ENCODE assay signal across 8 mouse cellular contexts in genomic region chr8:122332753-122333506, GRCm38 (mm10). TPM values are rescaled to one million over a fixed set of nuclear protein-coding genes. Genes with fewer than 3 reads are reported as not detected.
DNase-seq lines count a peak whose midpoint lies in the region; ATAC-seq and TF ChIP-seq lines count a peak whose summit lies in the region.

No protein-coding gene starts in this region.

- no peak overlapping the region for H3K9ac ChIP-seq in hindbrain, embryonic 16.5 days (ENCODE audit: low read depth, low read length)
- H3K9ac ChIP-seq in intestine, embryonic 15.5 days, result no peak overlapping the region

- H3K36me3 ChIP-seq in hindbrain, embryonic 10.5 days, result peaks cover 41% of the 10 kb centered on the region
- H3K36me3 ChIP-seq in hindbrain, embryonic 16.5 days (ENCODE audit: control insufficient read depth, insufficient read depth, low read length), result no peaks in the 10 kb centered on the region
- peaks cover 39% of the 10 kb centered on the region for H3K36me3 ChIP-seq in intestine, embryonic 15.5 days
- H3K36me3 ChIP-seq in spleen, adult 2 months (ENCODE audit: control insufficient read depth, insufficient read depth, low read length), result peaks cover 25% of the 10 kb centered on the region

- no peaks in the 10 kb centered on the region for H3K9me3 ChIP-seq in hindbrain, embryonic 10.5 days
- H3K9me3 ChIP-seq in hindbrain, embryonic 16.5 days (ENCODE audit: control insufficient read depth, low read length), result no peaks in the 10 kb centered on the region
- H3K9me3 ChIP-seq in intestine, embryonic 15.5 days, result no peaks in the 10 kb centered on the region

- DNase-seq in hindbrain, embryonic 10.5 days (ENCODE audit: low spot score), result peak; percentile 87
- peak; percentile 88 for DNase-seq in cerebellum, adult 9-10 months
- DNase-seq in gastrocnemius, adult 18-20 months (ENCODE audit: low spot score), result peak; percentile 86
- peak; percentile 69 to 79 for DNase-seq in left cerebral cortex, postnatal 10 days (ENCODE audit: extremely low spot score in 1 of 2, low spot score in 2 of 2)
- DNase-seq in spleen, adult 2 months (ENCODE audit: low read depth in 1 of 2, low spot score in 2 of 2), result peak; percentile 45 to 79

- no peak for ATAC-seq in hindbrain, embryonic 16.5 days
- peak; percentile 27; the same call in 1 of the 2 replicates for ATAC-seq in intestine, embryonic 15.5 days
- ATAC-seq in megakaryocyte-erythroid progenitor cell, adult 5-6 weeks (replicated peaks; ENCODE audit: low FRiP score, low TSS enrichment, poor library complexity, severe bottlenecking), result 0 out of 2 replicates have a peak, but pooled peaks have one; percentile 11

- peak; percentile 97; the same call in 1 of the 2 replicates for TF ChIP-seq CTCF in spleen, adult 2 months (IDR thresholded peaks at IDR 0.05; ENCODE audit: extremely low read depth, insufficient read depth, insufficient read length, insufficient replicate concordance)

- 68% methylated on average over 6 of the region's 6 CpGs for WGBS in hindbrain, embryonic 10.5 days
- 69% methylated on average over 6 of the region's 6 CpGs for WGBS in hindbrain, embryonic 16.5 days
- 65% methylated on average over 6 of the region's 6 CpGs for WGBS in intestine, embryonic 15.5 days
- WGBS in spleen, adult 2 months, result 77% methylated on average over 6 of the region's 6 CpGs

- peaks cover 63% of the 10 kb centered on the region for H3K27me3 ChIP-seq in hindbrain, embryonic 10.5 days (ENCODE audit: insufficient read depth, poor library complexity, severe bottlenecking)
- H3K27me3 ChIP-seq in hindbrain, embryonic 16.5 days (replicated peaks; ENCODE audit: control insufficient read depth, insufficient read depth, low read length), result peaks cover 28% of the 10 kb centered on the region
- H3K27me3 ChIP-seq in intestine, embryonic 15.5 days (replicated peaks), result peaks cover 25% of the 10 kb centered on the region
- H3K27me3 ChIP-seq in spleen, adult 2 months (ENCODE audit: control insufficient read depth, insufficient read depth, low read length), result no peaks in the 10 kb centered on the region

- TF ChIP-seq POLR2A in spleen, adult 2 months (IDR thresholded peaks at IDR 0.05; ENCODE audit: low read depth, low read length), result no peak

- peak overlapping the region; percentile 45; the same call in 1 of the 2 replicates for H3K27ac ChIP-seq in hindbrain, embryonic 10.5 days
- H3K27ac ChIP-seq in hindbrain, embryonic 16.5 days (ENCODE audit: low read depth, low read length), result no peak overlapping the region
- H3K27ac ChIP-seq in intestine, embryonic 15.5 days, result no peak overlapping the region
- H3K27ac ChIP-seq in spleen, adult 2 months (ENCODE audit: insufficient read depth, low read length), result no peak overlapping the region

- intact Hi-C loops in left cerebral cortex, postnatal 10 days (cut with DNase I), result loop anchor here (1.0 to 5.0 kb wide), 2 partner anchors 60 to 351 kb away; no protein-coding TSS in a partner anchor

- H3K4me1 ChIP-seq in hindbrain, embryonic 10.5 days (replicated peaks), result peaks cover 72% of the 10 kb centered on the region
- peaks cover 18% of the 10 kb centered on the region for H3K4me1 ChIP-seq in hindbrain, embryonic 16.5 days (ENCODE audit: control insufficient read depth, insufficient read depth, low read depth, low read length)
- peaks cover 33% of the 10 kb centered on the region for H3K4me1 ChIP-seq in intestine, embryonic 15.5 days (replicated peaks)
- no peaks in the 10 kb centered on the region; the same call in 1 of the 2 replicates for H3K4me1 ChIP-seq in spleen, adult 2 months (ENCODE audit: control insufficient read depth, insufficient read depth, insufficient read length)

- H3K4me3 ChIP-seq in hindbrain, embryonic 10.5 days, result no peak overlapping the region
- H3K4me3 ChIP-seq in hindbrain, embryonic 16.5 days (ENCODE audit: low read length), result no peak overlapping the region
- no peak overlapping the region for H3K4me3 ChIP-seq in intestine, embryonic 15.5 days (replicated peaks)
- no peak overlapping the region for H3K4me3 ChIP-seq in spleen, adult 2 months (ENCODE audit: extremely low read depth, insufficient read depth, insufficient read length)

- no peak overlapping the region for H3K4me2 ChIP-seq in hindbrain, embryonic 16.5 days (ENCODE audit: low read length)
- H3K4me2 ChIP-seq in intestine, embryonic 15.5 days (replicated peaks), result no peak overlapping the region

RNA-seq across cellular contexts. Expression of gene Trhr2, which starts 27.6 kb away (rescaled TPM):
- polyA plus RNA-seq in hindbrain, embryonic 10.5 days (2016; fragmentation: Nextera tagmentation; extraction: Ambion mirVana), result not detected in 2 replicates
- 0.39 and 0.60 TPM in 2 replicates for polyA plus RNA-seq in hindbrain, embryonic 16.5 days (2015; fragmentation: Nextera tagmentation; extraction: Ambion mirVana)
- not detected for total RNA-seq in gastrocnemius, adult 18-20 months (2021)
- polyA plus RNA-seq in intestine, embryonic 15.5 days (2015; fragmentation: Nextera tagmentation; extraction: Ambion mirVana), result not detected in 2 replicates
- 1 to 10 TPM; 1.4 to 1.9 TPM for total RNA-seq in left cerebral cortex, postnatal 10 days (2021)
- not detected in 2 replicates for total RNA-seq in megakaryocyte-erythroid progenitor cell, adult 5-6 weeks (2014; fragmentation: Nextera tagmentation)
- total RNA-seq in megakaryocyte-erythroid progenitor cell, adult 5-6 weeks (2017), result not detected in 2 replicates
- 0.12 TPM in 1 of 2 replicates, not detected in the other for polyA plus RNA-seq in spleen, adult 2 months (2012; rRNA removed)

RNA-seq across cellular contexts. Expression of gene Zc3h18, which starts 43.5 kb away (rescaled TPM):
- 67.6 and 75.0 TPM in 2 replicates for polyA plus RNA-seq in hindbrain, embryonic 10.5 days (2016; fragmentation: Nextera tagmentation; extraction: Ambion mirVana)
- polyA plus RNA-seq in hindbrain, embryonic 16.5 days (2015; fragmentation: Nextera tagmentation; extraction: Ambion mirVana), result 28.8 and 31.8 TPM in 2 replicates
- 10 to 100 TPM; 26.5 to 27.9 TPM for total RNA-seq in gastrocnemius, adult 18-20 months (2021)
- polyA plus RNA-seq in intestine, embryonic 15.5 days (2015; fragmentation: Nextera tagmentation; extraction: Ambion mirVana), result 53.9 and 54.0 TPM in 2 replicates
- 10 to 100 TPM; 32.6 to 33.4 TPM for total RNA-seq in left cerebral cortex, postnatal 10 days (2021)
- total RNA-seq in megakaryocyte-erythroid progenitor cell, adult 5-6 weeks (2014; fragmentation: Nextera tagmentation), result 69.7 and 77.5 TPM in 2 replicates
- total RNA-seq in megakaryocyte-erythroid progenitor cell, adult 5-6 weeks (2017), result 81.4 and 93.2 TPM in 2 replicates
- polyA plus RNA-seq in spleen, adult 2 months (2012; rRNA removed), result 29.1 and 30.2 TPM in 2 replicates

RNA-seq across cellular contexts. Expression of gene Zfpm1, which starts 51.0 kb away (rescaled TPM):
- 1.6 and 2.4 TPM in 2 replicates for polyA plus RNA-seq in hindbrain, embryonic 10.5 days (2016; fragmentation: Nextera tagmentation; extraction: Ambion mirVana)
- 0.75 and 1.2 TPM in 2 replicates for polyA plus RNA-seq in hindbrain, embryonic 16.5 days (2015; fragmentation: Nextera tagmentation; extraction: Ambion mirVana)
- total RNA-seq in gastrocnemius, adult 18-20 months (2021), result 1 to 10 TPM; 6.6 to 7.5 TPM
- 4.9 and 5.2 TPM in 2 replicates for polyA plus RNA-seq in intestine, embryonic 15.5 days (2015; fragmentation: Nextera tagmentation; extraction: Ambion mirVana)
- total RNA-seq in left cerebral cortex, postnatal 10 days (2021), result 10 to 100 TPM; 14.1 to 15.6 TPM
- total RNA-seq in megakaryocyte-erythroid progenitor cell, adult 5-6 weeks (2014; fragmentation: Nextera tagmentation), result 188 and 219 TPM in 2 replicates
- total RNA-seq in megakaryocyte-erythroid progenitor cell, adult 5-6 weeks (2017), result 43.8 and 102 TPM in 2 replicates
- polyA plus RNA-seq in spleen, adult 2 months (2012; rRNA removed), result 73.3 and 113 TPM in 2 replicates

Comparison
In these comparisons a context has a peak if more than half of its experiments do, and no peak if none do; other contexts are left out.
1. RNA of gene Zfpm1, which starts 51.0 kb away (polyA plus RNA-seq): 73.3 to 113 TPM in spleen, adult 2 months; 4.9 to 5.2 TPM in intestine, embryonic 15.5 days, 1.6 to 2.4 TPM in hindbrain, embryonic 10.5 days and 0.75 to 1.2 TPM in hindbrain, embryonic 16.5 days; every median in the first group is over 10 times any median in the second.
2. Peak in every context shown above with its lines, with median percentiles within 50 percentile points of each other: DNase-seq.